Mouse (Mus musculus) liver, postnatal 0 days (tissue): ENCODE data around the gene Gm20388.

Source experiments
- CTCF ChIP-seq: sonication (generic); IDR thresholded peaks from 2 replicates; pipeline ENCODE4 v1.5.1; 2016; ENCODE audit warnings: antibody characterized with exemption, low read depth
- EP300 ChIP-seq: IDR thresholded peaks from 2 replicates; pipeline ENCODE4 v1.6.1; 2016; ENCODE audit warnings: antibody characterized with exemption, low read depth, mild to moderate bottlenecking

DNA sequence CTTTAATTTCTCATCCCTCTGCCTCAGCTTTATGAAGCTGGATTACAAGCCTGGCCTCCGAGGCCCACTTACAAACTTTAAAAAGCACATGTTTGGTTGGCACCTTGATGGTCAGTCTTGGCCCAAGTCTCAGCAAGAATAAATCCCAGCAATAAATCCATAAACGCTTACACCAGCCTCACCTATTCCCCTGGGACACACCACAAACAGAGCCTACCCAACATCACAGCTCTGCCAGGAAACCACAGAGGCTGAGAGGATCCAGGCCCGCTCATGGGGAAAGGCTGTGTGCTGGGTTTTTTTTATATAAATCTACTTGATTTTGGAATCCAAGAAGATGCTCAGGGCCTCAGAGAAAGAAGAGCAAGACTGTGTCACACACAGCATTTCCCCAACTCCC is 1665.0 kb downstream of the Gm20388 start:
- TF ChIP-seq CTCF (no peak), EP300 (no peak)
